Mouse (Mus musculus) left cerebral cortex, postnatal 25 days (tissue): ENCODE measurements around the gene Trmt11. TPM values are rescaled to one million over a fixed set of nuclear protein-coding genes. Genes with fewer than 3 reads are reported as not detected.
"Not testable (repeated sequence)": the region's sequence is repeated elsewhere in the genome, so short reads cannot be mapped to it uniquely, and the experiment has no call there.

Experiments
- DNase-seq, 2 experiments: peaks; one replicate each; pipeline ENCODE4 v3.0.0; 2022; ENCODE audit warnings: low spot score in 2 of 2, mixed read lengths in 1 of 2
- intact Hi-C: fragments of 180-260 bp; cut with DNase I; formaldehyde crosslinking; loops from one replicate; pipeline ENCODE4 v1.15.1; 2025
- total RNA-seq, 2 experiments: library from RNA; stranded (reverse); gene quantifications; 2 replicates each; pipeline ENCODE4 v1.2.3; 2021

The Trmt11 gene
- 1 to 10 TPM; 8.1 to 8.4 TPM for total RNA-seq

DNA sequence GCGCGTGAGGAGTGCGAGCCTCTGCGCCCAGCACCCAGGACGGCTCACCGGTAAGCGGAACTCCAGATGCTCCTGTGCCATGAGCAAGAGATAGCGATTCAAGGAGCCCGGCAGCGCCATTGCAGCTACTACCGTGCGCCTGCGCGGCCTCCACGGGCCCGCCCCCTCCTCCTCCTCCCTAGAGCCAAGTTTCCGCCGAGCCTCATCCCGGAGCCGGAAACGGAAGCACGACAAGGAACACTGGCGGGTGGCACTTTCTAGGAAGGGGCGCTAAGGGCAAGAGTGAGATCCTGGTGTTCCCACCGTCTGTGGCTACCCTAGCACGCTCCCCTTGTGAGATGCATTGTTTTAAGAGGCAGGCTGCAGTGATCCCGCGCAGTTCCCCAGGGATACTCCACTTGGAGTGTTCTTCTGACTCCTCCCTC is at the start of gene Trmt11:
Trmt11 (minus strand) TSS at position 208 of the 425 bp plus-strand sequence.
- peak; percentile 91 to 94 for DNase-seq
- intact Hi-C loops = loop anchor here (1.0 to 5.0 kb wide), 2 partner anchors 18 to 202 kb away; partner anchors contain the start of gene Ncoa7

DNA sequence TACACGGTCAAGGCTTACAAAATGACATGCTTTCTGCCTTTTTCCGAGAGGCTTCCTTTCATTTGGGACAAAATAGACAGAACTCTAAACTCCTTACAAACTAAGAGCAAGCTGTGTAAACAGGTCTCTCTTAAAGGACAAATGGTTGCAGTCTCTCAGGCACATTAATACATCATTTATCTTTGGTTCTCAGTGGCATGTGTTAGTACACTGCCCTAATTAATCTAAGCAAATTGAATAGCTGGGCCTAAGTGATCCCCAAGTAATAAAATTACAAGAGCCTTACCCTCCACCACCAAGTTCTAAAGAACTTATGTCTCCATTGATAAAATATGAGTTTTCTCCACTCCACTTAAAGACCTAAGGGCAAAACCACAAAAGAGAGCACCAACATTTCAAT is 47.1 kb upstream of the Trmt11 start:
- DNase-seq = no peak
- intact Hi-C loops = no loop called here

DNA sequence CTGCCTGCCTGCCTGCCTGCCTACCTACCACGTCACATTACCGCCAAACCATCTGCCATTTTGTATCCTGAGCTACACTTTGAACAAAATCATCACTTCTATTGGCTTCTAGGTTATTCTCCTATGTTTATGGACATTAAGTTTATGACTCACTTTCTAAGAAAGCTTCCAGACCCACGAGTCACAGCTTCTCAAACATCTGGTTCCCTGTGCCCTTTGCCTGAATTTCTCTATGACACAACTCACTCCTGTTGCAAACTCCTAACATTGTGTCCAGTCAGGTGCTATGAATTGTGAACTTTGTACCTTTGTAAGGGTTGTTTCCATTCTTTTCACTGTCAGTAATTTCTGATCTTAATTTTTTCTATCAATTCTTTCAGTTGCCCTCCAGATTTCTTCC is 37.7 kb upstream of the Trmt11 start:
- intact Hi-C loops = no loop called here
- no peak for DNase-seq

DNA sequence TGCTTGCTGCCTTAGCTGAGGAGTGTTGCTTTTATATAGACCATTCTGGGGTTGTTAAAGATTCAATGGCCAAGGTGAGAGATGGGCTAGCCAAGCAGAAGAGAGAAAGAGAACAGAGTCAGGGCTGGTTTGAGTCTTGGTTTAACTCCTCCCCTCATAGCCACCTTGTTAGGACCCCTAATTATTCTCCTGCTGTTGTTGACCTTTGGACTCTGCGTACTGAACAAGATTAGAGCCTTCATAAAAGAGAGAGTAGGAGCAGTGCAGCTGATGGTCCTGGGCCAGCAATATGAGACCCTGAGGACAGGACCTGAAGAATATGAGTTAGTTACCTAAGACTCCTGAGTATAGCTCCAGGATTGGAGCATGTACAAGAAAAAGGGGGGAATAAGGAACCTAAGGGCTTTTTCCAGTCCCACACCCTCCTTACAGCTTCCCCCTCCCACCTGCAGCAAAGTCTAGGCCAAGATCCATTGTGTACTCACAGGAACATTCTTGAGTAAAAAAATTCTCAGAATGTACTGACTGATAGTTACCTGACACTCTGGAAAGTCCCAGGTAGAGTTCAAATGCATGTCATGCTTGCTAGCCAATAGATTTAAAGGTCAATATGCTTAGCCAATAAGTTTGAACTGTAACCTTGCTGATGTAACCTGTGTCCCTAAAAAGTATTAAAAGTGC is 36.1 kb upstream of the Trmt11 start:
- intact Hi-C loops, DNase-seq: not testable (repeated sequence)

DNA sequence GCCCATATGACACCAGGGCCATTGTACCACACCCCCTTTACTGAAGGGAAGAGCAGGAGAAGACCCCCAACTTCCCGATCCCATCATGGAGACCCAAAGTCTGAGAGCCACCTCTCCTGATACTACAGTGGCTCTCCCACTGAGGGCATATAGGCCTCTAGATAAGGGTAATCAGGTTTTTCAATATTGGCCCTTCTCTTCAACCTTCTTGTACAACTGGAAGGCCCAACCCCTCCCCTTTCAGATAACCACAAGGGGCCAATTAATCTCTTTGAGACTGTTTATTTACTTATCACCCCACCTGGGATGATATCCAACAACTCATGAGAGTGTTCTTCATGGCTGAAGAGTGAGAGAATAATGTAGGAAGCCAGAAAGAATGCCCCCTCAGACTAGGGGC is 32.2 kb upstream of the Trmt11 start:
- intact Hi-C loops = no loop called here
- no peak for DNase-seq

GRCm38 (mm10) chr10:30629977-30630376 is 29.4 kb upstream of the Trmt11 start:
- DNase-seq = no peak
- intact Hi-C loops = no loop called here

DNA sequence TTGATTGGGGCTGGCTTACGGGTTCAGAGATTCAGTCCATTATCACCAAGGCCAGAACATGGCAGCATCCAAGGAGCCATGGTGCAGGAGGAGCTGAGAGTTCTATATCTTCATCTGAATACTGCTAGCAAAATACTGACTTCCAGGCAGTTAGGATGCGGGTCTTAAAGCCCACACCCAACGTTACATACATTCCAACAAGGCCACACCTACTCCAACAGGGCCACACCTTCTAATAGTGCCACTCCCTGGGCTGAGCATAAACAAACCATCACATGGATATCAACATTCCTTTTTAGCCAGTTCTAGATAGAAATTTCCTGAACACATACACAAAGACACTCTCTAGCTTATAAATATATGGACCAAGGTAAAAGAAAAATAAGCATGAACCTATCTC is 29.0 kb upstream of the Trmt11 start, which contains the start of gene Hint3:
Hint3 (minus strand) TSS at position 120 of the 400 bp plus-strand sequence.
- no peak for DNase-seq
- intact Hi-C loops = no loop called here

DNA sequence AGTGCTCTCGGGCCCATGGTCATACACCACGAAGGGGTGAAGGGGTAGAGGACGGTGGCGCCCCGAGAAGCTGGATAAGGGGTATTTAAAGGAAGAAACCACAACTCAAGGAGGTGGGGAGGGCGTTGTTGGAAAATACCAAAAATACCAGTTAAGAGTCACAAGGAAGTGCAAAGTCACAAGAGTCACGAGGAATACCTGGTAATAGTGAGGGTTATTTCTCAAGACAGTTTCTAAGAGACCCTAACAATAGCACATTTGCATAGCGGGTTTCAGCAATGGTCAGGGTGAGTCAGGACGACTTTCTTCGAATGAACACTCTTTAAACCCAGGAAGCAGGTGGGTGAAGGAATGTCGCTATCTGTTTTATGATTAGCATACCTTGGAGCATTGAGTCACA is 27.9 kb upstream of the Trmt11 start:
- DNase-seq, intact Hi-C loops: not testable (repeated sequence)

DNA sequence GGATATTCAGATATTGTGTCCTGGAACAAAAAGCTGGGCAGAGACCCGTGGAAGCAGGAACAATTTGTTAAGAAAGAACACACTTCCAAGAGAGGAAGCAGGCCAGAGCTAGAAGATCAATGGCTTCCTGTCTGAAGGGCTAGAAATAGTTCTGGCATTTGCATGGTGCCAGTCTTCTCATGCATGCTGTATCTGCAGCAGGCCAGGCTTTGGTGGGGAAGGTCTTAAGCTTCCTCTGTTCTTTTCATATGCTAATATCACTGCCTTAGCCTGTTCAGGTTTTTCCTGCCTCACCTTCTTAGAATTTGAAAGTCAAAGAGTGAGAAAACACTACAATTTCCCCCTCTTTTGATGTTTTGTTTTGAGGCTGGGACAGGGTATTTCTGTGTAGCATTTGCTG is 27.0 kb upstream of the Trmt11 start:
- intact Hi-C loops = no loop called here
- DNase-seq = no peak

- intact Hi-C loops = no loop called here
- no peak for DNase-seq
Observed at GRCm38 (mm10) chr10:30624161-30625019, 23.8 kb upstream of the Trmt11 start.

GRCm38 (mm10) chr10:30622928-30623327 is 22.4 kb upstream of the Trmt11 start:
- DNase-seq = no peak
- intact Hi-C loops = no loop called here

DNA sequence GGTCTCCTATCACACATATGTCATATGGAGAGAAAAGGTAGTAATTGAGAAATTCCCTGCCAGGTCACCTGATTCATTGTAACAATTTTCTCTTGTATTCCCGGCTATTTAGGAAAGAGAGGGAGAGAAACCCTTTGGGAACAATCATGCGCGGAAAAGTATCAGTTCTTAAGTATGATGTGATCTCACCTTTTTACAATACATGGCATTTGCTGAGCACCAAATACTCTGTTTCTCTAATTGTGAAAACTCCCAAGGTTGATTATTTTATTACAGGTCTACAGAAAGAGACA is 18.3 kb upstream of the Trmt11 start:
- intact Hi-C loops = loop anchor here (1.0 to 5.0 kb wide), 3 partner anchors 19 to 678 kb away; partner anchors contain the start of genes Ncoa7 and Trmt11
- DNase-seq = no peak

GRCm38 (mm10) chr10:30618091-30618917 is 17.8 kb upstream of the Trmt11 start:
- intact Hi-C loops = loop anchor here (1.0 to 5.0 kb wide), 3 partner anchors 18 to 679 kb away; partner anchors contain the start of genes Ncoa7 and Trmt11
- DNase-seq = peak; percentile 99

DNA sequence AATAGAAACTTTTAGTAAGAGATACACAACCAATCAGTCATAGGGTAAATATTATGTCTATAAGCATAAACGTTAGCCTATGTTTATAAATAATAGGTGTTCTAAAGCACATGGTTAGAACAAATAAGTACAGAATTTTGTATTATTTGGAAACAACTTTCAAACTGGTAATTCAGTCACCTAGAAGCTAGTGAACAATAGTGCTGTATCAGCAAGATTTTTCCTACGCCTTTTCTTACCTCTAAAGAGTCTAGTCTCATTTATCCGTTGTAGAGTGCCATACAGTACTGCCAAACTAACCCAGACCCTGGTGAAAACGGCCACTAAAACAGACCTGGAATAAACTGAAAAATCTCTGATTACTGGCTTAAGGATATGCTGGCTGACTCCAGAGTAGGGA is 12.5 kb upstream of the Trmt11 start:
- intact Hi-C loops = no loop called here
- no peak for DNase-seq

DNA sequence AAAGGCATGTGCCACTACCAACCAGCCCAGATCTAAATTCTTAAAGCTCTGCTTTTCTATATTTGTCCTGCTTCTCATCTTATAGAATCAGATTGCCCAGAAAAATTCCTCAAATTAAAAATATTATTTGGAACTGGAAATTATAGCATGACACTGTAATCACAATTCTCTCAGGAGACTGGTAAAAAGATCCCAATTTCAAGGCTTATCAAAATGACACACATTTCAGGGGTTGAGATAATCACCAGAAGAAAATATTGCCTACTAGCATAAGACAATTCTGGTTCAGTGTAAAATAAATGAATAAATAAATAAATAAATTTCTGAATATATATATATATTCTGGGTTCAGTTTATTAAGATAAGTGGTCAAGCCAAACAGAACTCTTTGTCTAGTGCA is 9.1 kb upstream of the Trmt11 start:
- intact Hi-C loops = no loop called here
- no peak for DNase-seq

GRCm38 (mm10) chr10:30608109-30608508 is 7.6 kb upstream of the Trmt11 start:
- intact Hi-C loops = no loop called here
- DNase-seq = no peak

DNA sequence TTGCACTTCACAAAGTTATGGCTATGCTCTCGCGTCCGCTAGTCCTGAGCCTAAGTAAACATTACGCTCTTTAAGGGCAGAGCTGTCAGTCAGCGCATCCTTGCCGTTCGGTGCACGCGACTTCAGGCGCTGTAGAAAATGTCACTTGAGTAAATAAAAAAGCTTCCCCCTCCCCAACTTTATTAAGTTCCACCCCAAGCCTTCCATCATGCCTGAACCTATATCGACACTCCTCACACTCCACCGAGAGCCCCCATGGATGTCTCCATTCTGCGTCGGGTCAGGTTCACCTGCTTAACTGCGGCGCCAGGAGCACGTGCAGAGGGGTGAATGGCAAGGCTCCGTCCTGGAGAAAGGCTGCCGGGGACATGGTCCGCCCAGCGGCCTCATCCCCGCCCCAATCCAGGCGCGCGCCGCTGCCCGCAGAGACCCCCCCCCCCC is 435 bp downstream of the Trmt11 start:
- DNase-seq = no peak
- intact Hi-C loops = loop anchor here (1.0 to 5.0 kb wide), 2 partner anchors 18 to 202 kb away; partner anchors contain the start of gene Ncoa7

DNA sequence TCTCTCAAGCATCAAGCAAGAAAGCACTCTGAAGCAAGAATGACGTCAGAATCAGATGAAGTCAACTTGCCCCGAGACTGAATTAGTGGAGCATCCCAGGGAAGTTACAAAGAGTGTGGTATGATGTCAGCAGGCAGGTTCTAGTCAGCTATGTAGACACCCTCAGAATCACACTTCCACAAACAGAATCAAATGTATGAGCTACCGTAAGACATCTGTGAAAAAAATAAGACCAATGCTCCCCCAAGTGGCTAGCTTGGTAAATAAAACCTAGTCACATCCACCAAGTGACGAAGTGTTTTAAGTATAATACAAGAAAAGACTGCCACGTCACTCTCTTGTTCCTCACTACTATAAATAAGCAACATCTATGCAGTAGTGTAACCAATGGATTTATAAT is 13.5 kb downstream of the Trmt11 start:
- intact Hi-C loops = loop anchor here (2.0 kb wide), 1 partner anchor 1054 kb away; no protein-coding TSS in a partner anchor
- DNase-seq = peak; percentile 37 to 70

DNA sequence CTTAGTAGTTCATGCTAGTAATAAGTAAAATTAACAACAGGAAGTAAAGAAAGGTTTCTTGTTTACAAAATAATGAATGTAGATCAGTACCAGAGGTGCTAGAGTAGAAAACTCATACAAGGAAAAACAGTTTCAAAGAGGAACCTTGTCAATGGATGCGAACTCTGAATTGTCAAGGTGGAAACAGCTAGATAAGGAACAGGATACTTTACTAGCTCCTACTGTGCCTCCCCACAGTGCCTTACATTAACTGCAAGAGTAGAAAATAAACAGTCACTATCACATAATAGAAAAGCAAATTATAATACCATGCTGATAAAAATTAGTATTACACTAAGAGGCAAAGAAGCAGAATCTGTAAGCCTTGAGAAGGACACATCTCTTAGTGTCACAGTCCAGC is 14.9 kb downstream of the Trmt11 start:
- intact Hi-C loops = loop anchor here (2.0 kb wide), 1 partner anchor 1053 kb away; no protein-coding TSS in a partner anchor
- no peak for DNase-seq
